Mouse (Mus musculus): ENCODE results near the gene Islr2.

Gene Islr2

DNA sequence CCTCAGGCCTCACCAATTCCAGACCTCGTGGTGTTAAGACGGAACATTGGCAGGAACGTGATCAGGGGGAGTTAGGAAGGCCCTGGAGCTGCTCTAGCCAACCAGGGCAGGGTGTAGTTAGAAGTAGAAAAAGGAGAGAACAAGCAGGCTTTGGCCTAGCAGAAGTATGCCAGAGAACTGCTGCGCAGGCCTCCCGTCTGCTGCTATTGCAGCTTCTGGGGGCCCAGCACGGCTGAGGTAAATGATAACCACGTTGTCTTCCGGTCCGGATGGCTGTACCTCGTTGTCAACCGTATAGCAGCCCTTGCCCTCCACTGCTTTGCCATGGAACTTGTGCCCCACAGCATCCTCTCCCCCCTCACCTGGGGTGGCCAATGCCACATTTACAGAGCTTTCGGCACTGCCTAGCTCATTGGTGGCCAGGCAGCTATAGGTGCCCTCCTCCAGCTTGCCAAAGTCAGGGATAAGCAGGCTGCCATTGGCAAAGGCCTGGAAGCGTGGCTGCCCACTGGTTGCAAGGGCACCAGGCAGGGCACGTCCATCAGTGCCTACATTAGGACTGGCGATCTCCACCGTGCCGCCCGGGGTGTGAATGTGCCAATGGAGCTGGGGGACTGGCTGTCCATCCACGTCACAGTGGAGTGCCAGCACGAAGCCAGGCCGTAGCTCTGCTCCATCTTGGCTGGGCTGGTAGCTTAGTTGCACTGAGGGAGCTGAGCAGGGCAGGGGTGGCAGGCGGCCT lies 47.1 kb downstream of the Islr2 start:
- no peak for DNase-seq (ENCODE audit: extremely low spot score, low read depth, low spot score)

DNA sequence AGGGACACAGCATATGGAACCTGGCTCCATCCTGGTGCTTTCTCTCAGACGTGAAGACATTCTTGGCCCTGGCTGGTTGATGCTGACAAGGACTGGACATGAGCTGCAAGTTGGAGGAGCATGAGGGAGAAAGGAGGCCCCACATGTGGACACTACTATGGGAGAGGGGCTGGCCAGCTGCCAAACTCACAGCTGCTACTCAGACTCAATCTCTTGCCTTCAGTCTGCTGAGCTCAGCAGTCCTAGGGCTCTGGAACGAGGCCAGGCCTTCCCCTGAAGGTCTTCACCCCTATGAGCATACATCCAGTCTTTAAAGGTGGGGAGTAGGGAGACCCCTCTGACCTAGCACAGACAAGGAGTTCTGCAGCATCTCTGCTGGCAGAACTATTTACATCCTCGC lies 48.8 kb downstream of the Islr2 start:
- no peak for DNase-seq (ENCODE audit: extremely low spot score, low read depth, low spot score)

DNA sequence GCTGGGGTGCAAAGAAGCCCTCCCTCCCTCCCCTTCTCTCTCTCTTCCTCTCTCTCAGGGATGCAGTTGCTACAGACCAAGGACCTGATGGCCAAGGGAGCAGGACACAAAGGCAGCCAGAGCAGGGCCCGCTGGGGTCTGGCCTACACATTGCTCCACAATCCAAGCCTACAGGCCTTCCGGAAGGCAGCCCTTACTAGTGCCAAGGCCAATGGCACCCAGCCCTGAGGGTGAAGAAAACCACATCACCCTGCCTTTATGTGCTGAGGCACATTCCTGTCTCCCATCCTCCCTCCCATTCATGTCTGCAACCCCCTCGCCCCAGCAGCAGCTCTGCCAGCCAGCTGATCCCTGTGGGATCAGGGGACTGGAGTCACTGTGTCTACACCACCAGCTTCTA lies 51.0 kb downstream of the Islr2 start:
- DNase-seq (ENCODE audit: extremely low spot score, low read depth, low spot score) = no peak

DNA sequence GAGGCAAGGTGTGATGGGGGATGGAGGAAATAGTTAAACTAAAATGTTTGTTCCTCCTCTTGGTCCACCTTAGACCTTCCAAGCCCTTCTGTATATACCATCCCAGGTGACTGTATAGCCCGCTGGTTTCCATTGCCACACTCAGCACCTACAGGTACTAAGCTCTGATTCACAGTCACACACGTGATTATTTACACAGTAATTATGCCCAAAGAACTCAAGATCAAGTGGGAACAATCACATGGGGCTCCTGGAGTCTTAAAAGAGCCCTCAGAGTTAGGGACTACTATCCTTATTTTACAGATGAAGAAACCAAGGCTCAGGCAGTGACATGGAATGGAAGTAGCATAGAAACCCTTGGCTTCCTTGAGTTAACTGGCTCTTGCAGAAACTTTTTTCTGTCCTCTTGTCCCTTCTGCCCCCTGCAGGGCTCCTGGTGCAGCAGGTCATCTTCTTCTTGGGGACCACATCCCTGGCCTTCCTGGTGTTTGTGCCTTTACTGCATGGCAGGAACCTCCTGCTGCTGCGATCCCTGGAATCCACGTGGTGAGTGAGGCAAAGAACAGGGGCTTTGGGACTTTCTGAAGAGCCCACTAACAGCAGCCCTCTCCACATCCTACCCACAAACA lies 53.3 kb downstream of the Islr2 start:
- DNase-seq (ENCODE audit: extremely low spot score, low read depth, low spot score) = no peak

DNA sequence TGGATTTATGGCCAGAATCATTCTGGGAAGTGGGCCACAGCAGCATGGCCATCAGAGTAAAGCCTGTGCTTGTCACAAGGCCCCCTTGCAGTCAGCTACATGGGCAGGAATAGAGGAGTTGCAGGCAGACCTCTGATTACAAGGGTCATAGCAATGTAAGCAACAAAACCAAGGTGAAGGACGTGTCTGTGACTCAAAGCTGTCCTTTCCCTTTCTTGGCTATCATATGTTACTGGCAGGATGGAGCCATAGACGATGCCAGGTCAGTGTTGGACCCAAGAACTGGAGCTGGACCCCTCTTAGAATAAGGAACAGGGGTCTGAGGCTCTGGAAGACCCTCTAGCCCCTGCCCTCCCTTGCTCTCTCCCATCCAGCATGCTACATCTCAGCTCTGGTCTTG lies 55.3 kb downstream of the Islr2 start:
- no peak for DNase-seq (ENCODE audit: extremely low spot score, low read depth, low spot score)
